Mouse (Mus musculus) embryo, embryonic 10.5 days (tissue): ENCODE results near the gene Gria4.
"Not testable (repeated sequence)": the region's sequence is repeated elsewhere in the genome, so short reads cannot be mapped to it uniquely, and the experiment has no call there.

Experiments used
- DNase-seq: peaks from one replicate; pipeline ENCODE4 v3.0.0-alpha.2; 2015; ENCODE audit warnings: low spot score

Gene Gria4

DNA sequence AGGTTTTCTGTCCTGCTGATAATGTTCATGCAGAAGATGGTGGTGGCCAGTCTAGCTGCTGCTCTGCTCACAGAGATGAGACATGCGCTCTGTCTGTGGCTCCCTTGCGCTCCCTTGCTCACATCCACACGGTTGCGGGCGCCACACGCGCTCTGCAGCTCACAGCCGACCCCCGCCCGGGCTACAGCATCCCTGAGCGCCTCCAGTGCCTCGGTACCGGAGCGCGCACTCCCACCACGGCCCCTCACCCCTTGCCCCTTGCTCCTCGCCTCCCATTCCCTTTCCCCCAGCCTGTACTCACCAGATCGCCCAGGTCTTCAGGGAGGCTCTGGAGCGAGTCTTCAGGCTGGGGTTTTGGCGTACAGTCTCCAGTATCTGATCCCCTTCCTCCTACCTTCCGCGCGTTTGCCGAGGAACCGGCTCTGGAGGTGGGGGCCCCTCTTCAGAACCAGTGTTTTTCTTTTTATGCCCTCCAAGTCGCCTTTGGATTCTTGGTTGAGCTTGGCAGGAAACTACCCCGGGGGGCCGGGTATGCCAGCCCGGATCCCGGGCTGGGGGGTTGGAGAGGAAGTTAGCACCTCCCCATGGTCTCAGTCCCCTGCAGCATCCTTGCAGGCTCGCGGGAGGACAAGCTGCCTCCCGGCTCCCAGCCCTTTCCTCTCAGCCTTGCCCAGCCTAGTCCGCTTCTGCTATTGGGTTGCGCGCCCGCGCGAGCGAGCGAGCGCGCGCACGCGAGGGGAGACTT is at the start of gene Gria4:
Gene Gria4 (minus strand): TSS at position 691 of the 745 bp plus-strand sequence.
- DNase-seq = peak; percentile 87

DNA sequence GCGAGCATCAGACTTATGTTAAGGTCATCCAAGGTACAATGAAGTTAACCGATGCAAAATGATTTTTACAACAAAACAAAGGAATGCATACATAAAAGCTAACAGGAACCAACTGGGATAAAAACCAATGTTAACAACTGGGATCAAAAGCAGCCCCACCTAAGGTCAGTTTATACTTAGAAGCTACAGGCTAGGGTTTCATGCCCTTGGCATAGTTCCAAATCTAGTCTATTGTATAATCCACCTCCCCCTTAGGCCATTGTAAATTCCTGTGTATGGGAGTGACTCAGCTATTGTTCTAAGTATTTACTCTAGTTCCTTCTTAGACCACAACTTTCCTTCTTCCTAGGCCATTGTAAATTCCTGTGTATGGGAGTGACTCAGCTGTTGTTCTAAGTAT is 14.9 kb upstream of the Gria4 start:
- DNase-seq = not testable (repeated sequence)

DNA sequence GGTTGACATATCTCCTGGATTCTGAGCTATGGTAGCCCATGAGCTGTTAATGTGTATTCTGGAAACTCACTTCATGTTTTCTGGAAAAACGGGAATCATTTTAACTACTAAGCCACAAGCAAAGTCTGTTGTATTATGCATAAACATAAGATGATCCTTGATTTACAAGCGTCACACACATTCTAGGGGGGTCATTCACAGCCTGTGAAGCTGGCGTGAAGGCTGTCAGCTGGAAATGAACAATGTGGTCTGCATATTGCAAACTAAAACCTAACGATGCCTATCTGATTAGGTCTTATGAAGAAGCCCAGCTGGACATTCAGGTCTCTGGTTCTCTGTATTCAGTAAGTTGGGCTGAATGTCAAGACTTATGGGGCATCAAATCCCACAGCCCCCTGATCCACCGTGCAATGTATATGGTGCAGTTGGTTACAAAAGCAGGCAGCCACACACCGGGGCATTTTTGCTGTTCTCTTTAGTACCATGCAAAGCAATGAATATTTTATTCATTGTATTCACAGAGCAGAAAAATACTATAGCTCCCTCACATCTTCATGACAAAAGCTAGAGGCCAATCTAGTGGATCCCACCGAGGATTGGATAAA is 7.2 kb upstream of the Gria4 start:
- DNase-seq = no peak

- no peak for DNase-seq
Observed at GRCm38 (mm10) chr9:4797396-4797795, 1.4 kb upstream of the Gria4 start.

- no peak for DNase-seq
Observed at GRCm38 (mm10) chr9:4796289-4796645, 233 bp upstream of the Gria4 start.

DNA sequence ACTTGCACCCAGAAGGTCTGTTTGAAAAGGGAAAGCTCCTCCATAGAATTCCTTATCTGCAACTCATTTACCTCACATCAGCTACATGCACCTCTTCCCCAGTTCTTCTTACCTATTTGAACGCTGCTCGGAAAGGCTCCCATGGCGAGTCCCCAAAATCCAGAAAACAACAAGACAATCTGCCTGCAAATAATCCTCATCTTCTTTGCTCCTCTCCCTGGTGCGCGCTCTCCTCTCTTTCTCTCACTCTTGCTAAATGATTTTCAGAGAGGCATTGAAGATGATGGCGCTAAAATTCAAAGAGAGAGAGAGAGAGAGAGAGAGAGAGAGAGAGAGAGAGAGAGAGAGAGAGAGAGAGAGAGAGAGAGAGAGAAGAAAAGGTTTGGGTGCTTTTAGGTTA is 959 bp downstream of the Gria4 start:
- peak; percentile 32 for DNase-seq

GRCm38 (mm10) chr9:4794411-4794810 is 1.6 kb downstream of the Gria4 start:
- DNase-seq = peak; percentile 5

DNA sequence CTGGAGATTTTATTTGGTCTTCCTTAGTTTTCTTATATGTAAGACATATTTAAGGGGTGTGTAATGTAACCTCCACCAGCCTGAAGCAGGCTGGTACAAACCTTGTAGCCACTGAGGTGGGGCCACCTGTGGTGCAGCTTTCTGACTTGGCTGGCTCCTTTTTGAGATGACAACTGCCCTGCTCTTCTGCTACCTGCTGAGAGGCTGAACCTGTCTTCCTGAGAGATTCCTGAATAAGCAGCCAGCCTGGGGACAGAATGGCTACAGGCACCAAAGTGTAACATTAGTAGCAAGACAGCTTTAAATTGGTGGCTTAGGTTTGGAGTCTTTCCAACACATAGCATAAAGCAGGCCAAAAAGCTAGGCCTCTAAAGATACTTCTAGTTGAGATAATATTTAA is 46.6 kb downstream of the Gria4 start:
- DNase-seq = not testable (repeated sequence)

GRCm38 (mm10) chr9:4714086-4714485 is 81.9 kb downstream of the Gria4 start:
- DNase-seq = no peak

- no peak for DNase-seq
Observed at GRCm38 (mm10) chr9:4712367-4712766, 83.7 kb downstream of the Gria4 start.

DNA sequence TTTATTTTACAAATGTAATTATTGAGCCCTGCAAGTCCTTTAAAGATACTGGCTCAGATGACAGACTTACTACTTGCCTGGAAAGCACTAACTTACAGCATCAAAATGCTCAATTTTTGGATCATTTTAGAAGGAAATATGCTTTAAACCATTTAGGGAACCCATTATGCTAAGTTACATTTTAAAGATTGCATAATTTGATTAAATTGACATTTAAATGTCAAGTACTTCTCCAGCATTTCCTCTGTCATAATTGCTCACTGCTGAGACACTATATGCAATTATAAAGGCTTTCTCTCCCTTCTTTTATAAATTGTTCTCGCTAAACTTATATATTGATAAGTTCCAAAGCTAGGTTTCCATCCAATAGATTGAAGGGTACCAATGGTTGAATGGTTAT is 108.9 kb downstream of the Gria4 start:
- no peak for DNase-seq

DNA sequence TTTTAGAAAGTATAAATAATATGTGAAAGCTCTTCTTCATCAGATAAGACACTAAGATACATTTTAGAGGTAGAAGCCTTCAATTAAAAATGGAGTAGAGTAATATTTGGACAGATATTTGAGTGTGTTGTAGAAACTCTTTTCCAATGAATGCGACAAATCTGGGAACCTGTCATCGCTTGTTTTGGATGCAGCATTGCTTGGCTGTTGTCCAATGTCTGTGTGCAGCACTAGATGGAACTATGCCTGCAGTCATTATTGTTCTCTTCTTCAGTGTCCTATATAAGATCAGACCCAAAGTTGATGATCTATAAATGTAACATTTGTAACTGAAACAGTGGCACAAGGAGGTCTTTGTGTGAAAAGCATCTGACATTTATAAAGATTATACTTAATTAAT is 115.8 kb downstream of the Gria4 start:
- no peak for DNase-seq

DNA sequence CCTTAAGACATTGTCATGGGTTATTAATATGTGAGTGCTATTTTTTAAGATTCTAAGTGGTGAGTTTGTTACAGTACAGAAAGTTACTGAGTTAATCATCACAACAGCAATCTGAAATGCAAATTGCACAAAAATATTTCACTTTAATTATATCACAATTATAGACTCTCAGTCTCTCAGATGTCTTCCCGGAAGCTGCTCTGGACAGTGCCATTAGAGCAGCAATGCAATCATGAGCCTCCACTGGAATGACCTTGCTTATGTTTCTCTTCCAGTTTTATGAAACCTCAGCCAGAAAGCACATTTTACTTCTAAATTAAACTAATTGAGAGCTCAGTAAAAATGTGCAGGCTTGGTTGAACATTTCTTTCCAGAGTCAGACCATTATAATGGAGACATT is 116.9 kb downstream of the Gria4 start:
- no peak for DNase-seq

DNA sequence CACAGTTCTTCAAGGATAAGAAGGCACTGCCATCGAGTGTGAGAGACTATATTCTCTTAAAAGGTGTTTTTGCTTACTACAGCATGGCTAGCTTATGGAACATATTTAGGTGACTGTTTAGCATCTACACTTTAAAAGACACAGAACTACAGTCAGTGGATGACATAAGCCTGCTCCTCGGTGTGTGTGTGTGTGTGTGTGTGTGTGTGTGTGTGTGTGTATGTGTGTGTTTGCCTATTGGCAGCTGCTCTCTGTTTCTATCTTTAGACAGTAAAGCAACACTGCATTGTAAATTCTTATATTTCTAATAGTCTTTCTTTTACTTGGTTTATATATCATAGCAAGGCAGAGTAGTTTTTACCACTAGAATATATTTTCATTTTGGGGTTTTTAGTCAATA is 130.3 kb downstream of the Gria4 start:
- no peak for DNase-seq

DNA sequence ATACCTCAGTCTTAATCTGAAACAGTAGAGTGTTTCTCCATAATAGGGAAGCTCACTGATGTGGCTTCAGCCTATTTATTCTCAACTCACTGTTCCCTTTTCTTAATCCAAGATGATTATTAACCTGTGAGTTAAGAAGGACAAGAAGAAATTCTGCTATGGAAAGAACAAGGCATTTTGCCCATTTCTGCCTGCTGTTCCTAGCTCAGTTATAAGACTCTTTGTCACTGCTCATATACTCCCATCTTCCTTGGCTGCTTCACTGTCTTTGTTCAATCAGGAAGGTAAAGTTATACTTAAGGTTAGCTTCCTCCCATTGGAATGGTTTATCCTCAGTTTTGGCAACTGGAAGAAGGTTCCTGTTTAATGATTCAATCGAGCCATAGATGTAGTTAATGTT is 133.6 kb downstream of the Gria4 start:
- no peak for DNase-seq

DNA sequence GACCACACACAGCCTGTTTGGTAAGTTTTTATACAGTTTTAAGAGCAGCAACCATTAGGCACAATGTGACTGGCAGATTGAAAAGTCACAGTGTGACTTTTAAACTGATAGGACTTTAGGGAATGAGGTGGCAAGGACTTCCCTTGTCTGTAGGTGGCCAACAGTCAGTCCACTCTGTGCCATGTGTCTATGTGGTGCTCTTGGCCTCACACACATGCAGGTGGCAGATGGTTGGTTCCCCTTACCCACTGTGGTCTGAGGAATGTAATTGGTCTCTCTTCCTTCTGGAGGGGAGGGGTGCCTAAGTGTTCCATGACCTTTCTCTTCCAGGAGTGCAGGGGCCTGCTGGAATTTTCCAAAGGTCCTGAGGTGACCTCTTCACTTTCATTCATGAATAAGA is 137.1 kb downstream of the Gria4 start:
- no peak for DNase-seq

DNA sequence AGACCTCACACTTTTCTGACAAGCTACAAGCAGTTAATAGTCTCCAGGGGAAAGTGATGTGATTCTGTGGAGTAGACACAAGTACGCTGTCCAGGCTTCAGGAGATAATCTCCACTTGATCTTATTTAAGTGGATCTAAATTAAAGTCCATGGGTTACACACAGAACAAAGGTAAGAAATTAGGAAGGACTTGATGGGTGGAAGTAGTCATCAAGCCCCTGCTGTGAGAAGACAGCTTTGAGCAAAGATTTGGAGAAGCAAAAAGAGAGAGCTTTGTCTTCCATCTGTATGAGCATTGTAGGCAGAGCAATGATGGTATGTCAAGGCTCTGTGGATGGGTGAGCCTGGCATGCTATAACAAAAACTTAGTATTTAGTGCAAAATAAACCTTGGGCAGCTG is 141.7 kb downstream of the Gria4 start:
- DNase-seq = no peak

DNA sequence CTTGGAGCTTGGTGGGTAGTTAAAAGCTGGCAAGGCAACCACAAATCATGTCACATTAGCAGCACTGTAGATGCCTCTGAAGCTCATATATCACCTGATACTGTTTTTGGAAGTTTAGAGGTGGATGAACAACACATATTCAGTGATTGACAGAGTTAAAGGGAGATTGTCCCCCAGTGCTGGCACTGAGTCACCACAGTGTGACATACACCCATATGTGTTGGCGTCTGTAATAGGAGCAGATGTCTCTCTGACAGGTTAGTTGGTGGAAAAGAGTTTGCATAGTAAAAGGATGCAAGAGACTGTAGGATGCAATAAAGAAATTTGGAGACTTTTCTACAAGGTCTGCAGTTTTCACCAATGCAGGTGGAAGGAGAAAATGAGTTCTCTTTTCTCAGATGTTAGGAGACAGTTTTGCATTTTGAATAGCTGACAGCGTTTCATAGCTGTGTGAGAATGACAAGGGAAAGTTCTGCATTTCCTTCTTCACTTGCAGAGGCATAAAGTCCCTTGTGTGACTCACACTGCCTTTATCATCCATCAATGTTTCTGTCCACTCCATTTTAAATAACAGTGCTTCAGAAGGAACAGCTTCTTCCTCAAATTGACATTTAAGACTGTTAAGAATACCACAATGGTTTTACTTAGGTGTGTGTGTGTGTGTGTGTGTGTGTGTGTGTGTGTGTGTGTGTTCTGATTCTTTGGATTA is 156.7 kb downstream of the Gria4 start:
- no peak for DNase-seq

DNA sequence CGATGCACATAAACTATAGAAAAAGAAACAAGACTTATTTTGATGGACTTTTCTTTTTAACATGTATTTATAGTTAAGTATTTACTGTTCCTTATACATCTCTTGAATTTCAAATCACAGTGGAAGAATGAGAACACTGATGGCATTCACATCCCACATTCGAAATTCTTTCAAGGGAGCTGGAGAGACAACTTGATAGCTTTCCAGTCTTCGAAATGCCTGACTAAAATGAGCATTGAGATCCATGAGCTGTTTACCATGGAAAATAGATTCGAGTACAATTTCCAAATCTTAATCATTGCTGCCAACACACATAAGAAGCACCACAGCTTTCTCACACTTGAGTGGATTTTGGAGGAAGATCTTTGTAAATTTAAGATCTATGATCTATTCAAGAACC is 164.1 kb downstream of the Gria4 start:
- no peak for DNase-seq

GRCm38 (mm10) chr9:4615286-4615685 is 180.7 kb downstream of the Gria4 start:
- DNase-seq = no peak

GRCm38 (mm10) chr9:4605354-4605753 is 190.7 kb downstream of the Gria4 start:
- no peak for DNase-seq

DNA sequence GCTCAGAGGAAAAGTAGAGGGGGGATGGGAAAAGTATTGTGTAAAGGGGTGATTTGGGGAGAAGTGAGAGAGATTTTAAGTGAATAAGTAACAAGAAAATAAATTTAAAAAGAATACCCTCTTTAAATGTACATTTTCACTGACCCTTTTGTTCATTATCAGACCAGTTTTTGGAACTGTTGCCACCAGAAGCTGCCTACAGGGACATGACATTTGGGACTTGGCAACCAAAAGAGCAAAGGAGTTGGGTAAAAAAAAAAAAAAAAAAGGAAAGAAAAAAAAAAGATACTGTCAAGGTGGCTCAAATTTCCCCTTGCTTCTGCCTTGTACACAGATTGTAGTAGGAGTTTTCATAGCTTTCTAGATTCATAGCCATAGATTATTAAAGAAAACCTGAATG is 191.8 kb downstream of the Gria4 start:
- no peak for DNase-seq

DNA sequence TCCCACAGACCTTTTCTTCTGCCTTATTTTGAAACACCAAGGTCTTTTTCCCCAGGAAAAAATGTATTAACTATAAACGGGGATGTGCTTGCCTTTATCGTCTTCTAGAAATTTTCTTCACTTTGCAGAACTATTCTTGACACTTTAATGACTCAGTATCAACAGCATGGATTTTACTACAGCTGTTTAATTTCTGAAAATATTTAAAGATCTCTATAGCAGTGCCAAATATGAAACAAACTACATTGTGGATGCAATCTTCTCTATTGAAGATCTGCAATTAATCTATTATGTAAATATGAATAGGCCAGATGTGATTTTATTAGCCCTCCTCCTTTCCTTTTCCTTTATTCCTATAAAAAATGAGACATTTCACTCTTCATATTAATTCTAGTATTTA is 194.2 kb downstream of the Gria4 start:
- no peak for DNase-seq
